Mouse (Mus musculus) splenic B cell, adult 2 months (primary cell): ENCODE results near the gene Dcaf5.

Experiments
- DNase-seq: peaks from one replicate; pipeline ENCODE4 v3.0.0-alpha.2; 2011; ENCODE audit warnings: low read depth, low spot score
- H3K27me3 ChIP-seq: 2 replicates; pipeline ENCODE4 v1.6.1; 2012; ENCODE audit warnings: mild to moderate bottlenecking, low read length, moderate library complexity, mixed read lengths; ENCODE audit not compliant: control insufficient read depth, poor library complexity, insufficient read depth, severe bottlenecking
- H3K36me3 ChIP-seq: 2 replicates; pipeline ENCODE4 v1.6.1; 2012; ENCODE audit warnings: mild to moderate bottlenecking, low read length, moderate library complexity, mixed read lengths; ENCODE audit not compliant: control insufficient read depth, poor library complexity, insufficient read depth, severe bottlenecking

Dcaf5 gene

GRCm38 (mm10) chr12:80300833-80301456 lies 135.5 kb downstream of the Dcaf5 start:
- no peaks in the 10 kb centered on the region for H3K36me3 ChIP-seq
- H3K27me3 ChIP-seq = no peaks in the 10 kb centered on the region
- DNase-seq = no peak

- H3K27me3 ChIP-seq = no peaks in the 10 kb centered on the region
- no peak for DNase-seq
Observed at GRCm38 (mm10) chr12:80298714-80299113, 137.7 kb downstream of the Dcaf5 start.

GRCm38 (mm10) chr12:80291895-80292435 lies 144.4 kb downstream of the Dcaf5 start:
- Histone ChIP-seq H3K27me3 (no peaks in the 10 kb centered on the region), H3K36me3 (no peaks in the 10 kb centered on the region)
- DNase-seq = no peak

More at GRCm38 (mm10) chr12:80298714-80299113, 137.7 kb downstream of the Dcaf5 start:
- H3K36me3 ChIP-seq = no peaks in the 10 kb centered on the region

GRCm38 (mm10) chr12:80290964-80291363 lies 145.4 kb downstream of the Dcaf5 start:
- H3K27me3 ChIP-seq = no peaks in the 10 kb centered on the region
- DNase-seq = no peak

GRCm38 (mm10) chr12:80290483-80290882 lies 145.9 kb downstream of the Dcaf5 start:
- Histone ChIP-seq H3K27me3 (no peaks in the 10 kb centered on the region), H3K36me3 (no peaks in the 10 kb centered on the region)
- no peak for DNase-seq

More at GRCm38 (mm10) chr12:80290964-80291363, 145.4 kb downstream of the Dcaf5 start:
- H3K36me3 ChIP-seq = no peaks in the 10 kb centered on the region

GRCm38 (mm10) chr12:80289722-80290121 lies 146.7 kb downstream of the Dcaf5 start:
- Histone ChIP-seq H3K27me3 (no peaks in the 10 kb centered on the region), H3K36me3 (no peaks in the 10 kb centered on the region)
- no peak for DNase-seq

- Histone ChIP-seq H3K27me3 (no peaks in the 10 kb centered on the region), H3K36me3 (no peaks in the 10 kb centered on the region)
- DNase-seq = peak; percentile 13
Observed at GRCm38 (mm10) chr12:80285890-80286289, 150.5 kb downstream of the Dcaf5 start.
